Mouse (Mus musculus) retina, postnatal 1 day (tissue): ENCODE results near the gene Znhit2.

Experiments
- DNase-seq: peaks from one replicate; pipeline ENCODE4 v3.0.0-alpha.2; 2012

Gene Znhit2

DNA sequence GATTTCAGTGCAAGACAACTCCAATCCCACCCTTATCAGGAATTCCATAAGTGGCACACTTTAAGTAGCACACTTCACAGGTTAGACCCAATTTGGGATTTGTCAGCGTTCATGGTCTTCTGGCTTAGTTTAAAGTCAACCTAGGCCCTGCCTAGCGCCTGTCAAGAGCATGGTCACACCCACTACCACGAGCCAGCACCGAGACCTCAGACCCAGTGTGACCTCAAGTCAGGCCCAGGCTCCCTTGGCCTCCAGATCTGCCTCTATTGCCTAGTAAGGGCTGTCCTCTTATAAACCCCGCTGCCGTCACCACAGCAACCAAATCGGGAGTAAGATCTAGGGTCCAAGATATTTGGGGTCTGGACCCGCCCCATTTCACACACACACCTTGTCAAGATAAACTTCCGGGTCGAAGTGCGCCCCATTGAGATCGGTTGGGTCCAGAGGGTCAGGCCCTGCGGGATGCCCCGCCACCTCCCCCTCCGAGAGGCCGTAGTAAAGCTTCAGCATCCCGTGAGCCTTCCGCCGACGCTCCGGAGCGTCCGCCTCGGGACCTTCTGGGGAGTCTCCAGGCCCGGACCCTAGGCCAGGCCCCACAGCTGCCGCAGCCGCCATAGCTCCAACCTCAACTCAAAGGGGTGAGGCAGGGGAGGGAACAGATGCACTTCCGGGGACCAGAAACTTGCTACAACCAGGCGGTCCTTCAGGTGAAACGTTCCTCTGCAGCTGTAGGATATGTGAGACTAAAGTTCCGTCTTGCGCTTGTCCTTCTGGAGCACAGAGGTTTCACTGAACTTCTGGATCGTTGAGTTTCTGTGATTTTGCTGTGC is 15.8 kb downstream of the Znhit2 start, which contains the start of gene Vps51:
Gene Vps51 (minus strand): TSS at position 668 of the 830 bp plus-strand sequence.
- DNase-seq = peak; percentile 96

DNA sequence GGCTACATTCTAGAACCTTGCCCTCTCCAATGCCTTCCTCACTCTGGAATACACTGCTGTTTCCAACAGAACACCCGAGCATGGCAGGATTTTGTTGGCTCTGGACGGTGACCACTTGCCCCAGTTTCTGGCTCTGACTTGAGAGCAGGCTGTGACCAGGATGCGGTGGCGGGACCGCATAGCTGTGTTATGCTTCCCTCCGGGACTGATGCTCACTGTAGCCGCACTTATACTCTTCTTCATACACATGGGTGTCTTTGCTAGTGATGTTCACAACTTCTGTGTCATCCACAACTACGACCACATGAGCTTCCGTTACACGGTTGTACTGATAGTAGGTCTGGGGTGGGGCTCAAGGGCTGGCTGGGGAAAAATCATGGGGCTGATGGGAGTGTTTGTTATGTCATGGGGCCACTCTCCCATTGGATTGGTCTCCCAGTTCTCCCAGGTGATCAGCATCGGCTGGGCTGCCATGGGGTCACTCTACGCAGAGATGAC is 19.0 kb downstream of the Znhit2 start, which contains the start of gene Tmem262:
Gene Tmem262 (plus strand): TSS at position 51 of the 498 bp plus-strand sequence.
- no peak for DNase-seq

GRCm38 (mm10) chr19:6082156-6082555 is 21.2 kb downstream of the Znhit2 start, which contains the start of gene Gm28374:
Gene Gm28374 (minus strand): TSS chr19:6082256.
- no peak for DNase-seq

- DNase-seq = peak; percentile 99
Measured at GRCm38 (mm10) chr19:6084478-6085248, 23.7 kb downstream of the Znhit2 start, which contains the start of the genes Zfpl1 and Cdca5. Gene Zfpl1 (minus strand): TSS chr19:6084956. Gene Cdca5 (plus strand): TSS chr19:6084983.

DNA sequence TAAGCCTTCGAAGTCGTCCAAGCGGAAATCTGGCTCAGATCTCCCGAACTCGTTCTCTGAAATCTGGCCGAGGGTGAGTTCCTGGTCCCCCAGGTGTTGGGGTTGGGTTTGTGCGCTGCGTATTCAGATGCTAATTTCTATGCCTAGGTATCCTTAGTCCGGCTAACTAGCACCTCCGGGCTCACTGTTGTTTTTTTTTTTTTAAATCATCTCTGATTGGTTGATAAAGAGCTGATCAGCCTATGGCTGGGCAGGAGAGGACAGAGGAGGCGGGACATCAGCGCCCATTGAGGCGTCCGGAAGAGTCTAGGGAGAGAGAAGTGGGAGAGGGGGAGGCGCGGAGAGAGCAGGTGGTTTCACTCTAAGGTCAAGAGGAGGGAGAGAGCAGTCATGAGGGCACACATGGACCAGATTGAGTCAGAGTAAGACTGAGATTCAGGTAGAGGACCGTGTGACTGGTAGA is 24.5 kb downstream of the Znhit2 start:
- DNase-seq = peak; percentile 90

- no peak for DNase-seq
Measured at GRCm38 (mm10) chr19:6088841-6089240, 27.8 kb downstream of the Znhit2 start.

DNA sequence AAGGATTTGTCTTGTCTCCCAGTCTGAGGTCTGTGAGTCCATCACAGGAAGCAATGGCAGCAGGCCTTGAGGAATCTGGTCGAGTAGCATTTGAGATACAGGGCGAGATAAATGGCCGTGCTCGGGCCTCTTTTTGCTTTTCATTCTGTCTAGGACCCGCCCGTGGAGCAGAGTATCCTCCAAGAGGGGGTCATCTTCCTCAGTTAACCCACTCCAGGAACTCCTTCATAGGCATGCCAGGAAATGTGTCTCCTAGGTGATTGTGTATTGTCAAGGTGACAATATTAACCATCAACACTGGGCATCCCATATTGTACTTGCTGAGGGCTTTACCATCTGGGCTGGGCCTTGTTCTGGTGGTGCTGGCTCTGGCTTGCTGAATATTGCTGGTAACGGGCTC is 33.1 kb downstream of the Znhit2 start, which contains the start of gene AC131692.1:
Gene AC131692.1 (plus strand): TSS at position 301 of the 400 bp plus-strand sequence.
- DNase-seq = no peak

DNA sequence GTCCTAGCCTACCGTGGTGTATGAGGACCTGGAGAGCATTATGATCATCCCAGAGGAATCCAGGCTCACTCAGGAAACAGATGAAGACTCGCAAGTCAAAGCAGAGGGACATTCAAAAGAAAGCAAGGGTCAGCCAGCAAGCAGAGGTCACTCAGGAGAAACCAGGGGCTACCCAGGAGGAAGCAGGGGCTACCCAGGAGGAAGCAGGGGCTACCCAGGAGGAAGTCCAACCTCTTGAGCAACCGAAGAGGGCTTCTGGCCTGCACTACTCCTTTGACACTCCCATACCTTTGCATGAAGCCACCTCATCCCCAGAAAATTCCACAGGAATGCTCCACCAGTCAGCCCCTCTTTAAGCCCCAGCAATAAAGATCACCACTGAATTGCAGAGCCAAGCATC is 36.9 kb downstream of the Znhit2 start:
- no peak for DNase-seq

DNA sequence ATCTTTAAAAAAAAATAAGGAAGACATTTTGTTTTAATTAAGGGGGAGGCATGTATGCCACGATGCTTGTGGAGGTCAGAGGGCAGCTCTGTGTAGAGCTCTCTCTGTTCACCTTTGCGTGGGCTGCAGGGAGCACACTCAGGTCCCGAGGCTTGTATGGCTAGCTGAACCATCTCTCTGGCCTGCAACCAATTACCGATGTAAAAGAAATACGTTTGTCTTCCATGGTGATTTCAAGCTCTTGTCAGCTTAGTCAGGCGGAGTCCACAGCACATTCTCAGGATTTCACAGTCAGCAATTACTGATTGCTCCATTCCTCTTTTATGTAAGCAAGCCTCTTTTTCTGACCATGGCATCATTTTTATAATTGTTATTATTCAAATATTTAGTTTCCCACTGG is 40.2 kb downstream of the Znhit2 start:
- no peak for DNase-seq

DNA sequence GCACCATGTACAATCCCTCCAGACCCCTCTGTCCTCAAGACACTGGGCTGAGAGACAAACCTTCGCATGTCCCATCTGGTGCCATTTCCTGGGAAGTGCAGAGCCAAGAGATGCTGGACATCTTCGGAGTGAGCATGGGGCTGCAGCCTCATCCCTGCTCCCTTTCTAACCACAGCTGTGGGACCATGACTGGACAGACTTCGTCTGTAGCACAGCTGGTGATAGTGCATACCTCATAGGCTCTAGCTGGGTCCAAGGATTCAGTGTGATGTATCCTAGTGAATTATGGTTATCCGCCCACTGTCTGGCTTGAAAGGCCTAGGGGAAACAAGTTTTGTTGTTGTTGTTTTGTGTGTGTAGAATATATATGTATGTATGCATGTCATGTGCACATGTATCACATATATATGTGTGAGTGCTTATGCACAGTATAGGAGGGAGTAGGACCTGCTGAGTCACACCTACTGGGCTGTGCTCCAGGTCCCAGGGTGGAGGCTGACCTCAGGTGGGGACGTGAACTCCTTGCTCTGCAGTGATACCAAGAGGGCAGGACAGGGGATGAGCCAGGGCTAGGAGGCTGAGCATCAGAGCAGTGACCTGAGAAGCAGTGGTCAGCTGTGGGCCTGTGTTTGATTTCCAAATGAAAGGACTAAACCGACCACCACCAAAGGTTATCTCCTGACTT is 41.3 kb downstream of the Znhit2 start:
- no peak for DNase-seq

DNA sequence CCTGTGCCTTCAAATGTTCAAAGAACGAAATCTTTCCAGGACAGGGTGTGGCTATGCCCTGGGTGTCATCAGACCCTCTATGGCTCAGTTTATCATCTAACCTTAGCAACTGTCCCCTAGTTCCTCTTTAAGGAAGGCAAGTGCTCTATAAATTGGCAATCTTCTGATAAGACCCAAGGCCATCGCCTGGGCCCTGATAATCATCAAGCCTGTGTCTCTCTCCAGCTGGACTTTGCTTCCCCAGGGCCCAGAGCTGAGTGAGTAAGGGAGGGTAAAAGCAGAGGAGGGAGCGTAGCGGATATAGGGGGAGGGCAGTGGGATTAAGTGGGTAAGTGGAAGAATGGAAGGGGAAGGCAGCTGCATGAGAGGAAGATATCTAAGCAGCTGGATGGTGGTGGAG is 43.5 kb downstream of the Znhit2 start:
- DNase-seq = no peak

DNA sequence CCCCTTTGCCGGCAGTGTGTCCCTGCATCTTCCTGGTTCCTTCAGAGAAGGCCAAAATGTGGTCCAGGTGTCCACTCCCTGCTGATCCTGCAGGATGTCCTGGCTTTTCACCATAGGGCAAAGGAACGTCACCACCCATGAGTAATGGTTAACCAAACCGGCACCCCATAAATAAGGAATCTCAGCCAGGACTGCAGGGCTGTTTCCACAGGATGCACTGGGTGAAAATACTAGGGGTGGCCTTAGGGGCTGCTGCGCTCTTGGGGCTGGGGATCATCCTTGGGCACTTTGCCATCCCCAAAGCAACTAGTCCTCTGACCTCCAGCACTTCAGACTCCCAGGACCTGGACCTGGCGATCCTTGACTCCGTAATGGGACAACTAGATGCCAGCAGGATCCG is 44.6 kb downstream of the Znhit2 start, which contains the start of gene Naaladl1:
Gene Naaladl1 (plus strand): TSS at position 197 of the 400 bp plus-strand sequence.
- no peak for DNase-seq
